Mouse (Mus musculus): Measurements from ENCODE around the gene Hnrnpa1.
"Not testable (repeated sequence)": the region's sequence is repeated elsewhere in the genome, so short reads cannot be mapped to it uniquely, and the experiment has no call there.

Gene Hnrnpa1

DNA sequence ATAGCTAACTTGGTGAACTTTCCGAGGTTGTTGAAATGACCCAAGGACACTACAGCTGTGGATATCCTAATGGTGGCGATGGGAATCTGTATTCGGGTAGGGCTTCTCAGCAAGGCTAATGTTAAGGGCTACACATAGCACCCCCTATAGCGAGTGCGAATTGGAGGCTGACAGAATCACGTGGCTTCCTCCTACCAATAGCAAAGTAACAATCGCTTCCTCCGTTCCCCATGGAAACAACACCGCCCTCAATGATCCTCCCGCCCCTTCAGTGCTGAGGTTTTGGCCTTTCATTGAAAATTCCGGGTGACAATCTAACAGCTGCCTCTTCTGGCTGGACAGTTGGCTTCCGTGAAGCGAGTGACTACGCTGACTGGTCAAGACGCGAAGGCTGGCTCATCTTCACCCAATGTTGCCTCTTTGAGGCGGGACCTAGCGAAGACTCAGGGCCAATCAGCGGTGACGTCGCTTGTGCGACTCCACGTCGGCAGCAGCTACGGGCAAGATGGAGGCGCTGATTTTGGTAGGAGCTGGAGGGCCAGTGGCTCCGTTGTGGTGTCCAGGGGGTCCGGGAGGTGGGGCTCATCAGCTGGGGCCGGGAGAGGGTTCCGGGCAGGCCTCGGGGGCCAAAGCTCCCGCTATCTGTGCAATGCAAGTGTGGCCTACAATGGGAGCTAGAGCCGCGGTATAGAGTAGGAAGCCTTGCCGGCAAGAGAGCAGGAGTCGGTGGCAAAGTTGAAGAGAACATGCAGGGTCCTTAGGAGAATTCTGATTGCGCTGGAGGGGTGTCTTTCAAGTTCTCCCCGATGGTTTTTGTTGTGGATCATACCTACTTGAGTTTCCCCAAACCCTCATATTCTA lies 32.4 kb downstream of the Hnrnpa1 start, which contains the start of gene Copz1:
Gene Copz1 (plus strand): TSS at position 296 of the 861 bp plus-strand sequence.
- DNase-seq (ENCODE audit: low read depth, low spot score): peak; percentile 100

- DNase-seq (ENCODE audit: low read depth, low spot score): not testable (repeated sequence)
Observed at GRCm38 (mm10) chr15:103275943-103276342, 35.7 kb downstream of the Hnrnpa1 start.

- no peak for DNase-seq (ENCODE audit: low read depth, low spot score)
Observed at GRCm38 (mm10) chr15:103277949-103278348, 37.7 kb downstream of the Hnrnpa1 start.

GRCm38 (mm10) chr15:103279750-103280149 lies 39.5 kb downstream of the Hnrnpa1 start:
- DNase-seq (ENCODE audit: low read depth, low spot score): no peak

DNA sequence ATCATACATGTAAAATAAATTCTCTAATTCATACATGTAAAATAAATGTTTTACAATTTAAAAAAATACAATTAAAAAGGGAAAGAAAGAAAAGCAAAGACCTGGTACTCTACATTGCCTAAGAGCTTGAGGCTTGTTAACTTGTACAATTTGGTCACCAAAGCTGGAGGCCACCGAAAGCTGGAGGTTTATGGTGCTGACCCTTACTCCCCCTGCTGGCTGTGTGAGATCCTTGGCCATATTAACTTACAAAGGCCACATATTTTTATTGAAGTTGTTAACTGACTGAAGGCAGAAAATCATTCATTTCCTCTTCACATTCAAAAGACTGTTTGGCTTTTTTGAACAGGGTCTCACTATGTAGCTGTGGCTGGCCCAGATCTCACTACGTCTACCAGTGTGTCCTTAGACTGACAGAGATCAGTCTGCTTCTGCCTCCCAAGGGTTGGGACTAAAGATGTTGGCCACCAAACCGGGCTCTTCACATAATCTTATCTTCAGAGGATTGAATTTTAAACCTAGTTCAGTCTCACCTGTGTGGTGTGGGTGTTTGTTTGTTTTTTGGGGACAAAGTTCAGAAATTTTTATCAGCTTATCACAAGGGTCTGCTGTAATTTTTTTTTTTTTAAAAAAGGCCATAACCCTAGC lies 40.7 kb downstream of the Hnrnpa1 start:
- DNase-seq (ENCODE audit: low read depth, low spot score): peak; percentile 44

DNA sequence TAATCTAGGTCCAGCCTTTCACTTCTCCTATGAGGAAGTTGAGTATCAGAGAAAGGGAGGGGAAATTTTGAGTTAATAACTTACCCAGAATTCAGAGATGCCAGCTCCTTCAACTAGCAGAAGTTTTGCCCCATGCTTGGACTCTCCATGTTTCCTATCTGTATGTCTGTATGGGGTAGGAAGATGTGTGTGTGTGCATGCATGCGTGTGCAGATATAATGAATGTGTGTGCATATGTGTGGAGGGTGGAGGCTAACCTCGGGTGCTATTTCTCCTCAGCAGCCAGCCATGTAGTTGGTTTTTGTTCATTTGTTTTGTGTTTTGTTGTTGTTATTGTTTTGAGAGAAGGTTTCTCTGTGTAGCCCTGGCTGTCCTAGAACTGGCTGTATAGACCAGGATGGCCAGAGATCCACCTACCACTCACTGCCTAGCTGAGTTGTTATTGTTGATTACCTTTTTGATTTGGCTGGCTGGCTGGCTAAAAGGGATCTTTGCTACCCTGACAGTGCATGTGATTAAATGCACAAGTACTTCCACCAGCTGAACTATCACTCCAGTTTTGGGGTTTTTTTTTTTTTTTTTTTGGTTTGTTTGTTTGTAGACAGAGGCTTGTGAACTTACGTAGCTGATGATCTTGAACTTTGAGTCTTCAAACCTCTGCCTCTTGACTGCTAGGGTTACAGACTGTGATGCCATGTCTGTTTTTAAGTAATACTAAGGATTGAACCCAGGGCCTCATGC lies 41.4 kb downstream of the Hnrnpa1 start:
- DNase-seq (ENCODE audit: low read depth, low spot score): no peak

- DNase-seq (ENCODE audit: low read depth, low spot score): peak; percentile 44
Observed at GRCm38 (mm10) chr15:103284066-103284465, 43.8 kb downstream of the Hnrnpa1 start.

DNA sequence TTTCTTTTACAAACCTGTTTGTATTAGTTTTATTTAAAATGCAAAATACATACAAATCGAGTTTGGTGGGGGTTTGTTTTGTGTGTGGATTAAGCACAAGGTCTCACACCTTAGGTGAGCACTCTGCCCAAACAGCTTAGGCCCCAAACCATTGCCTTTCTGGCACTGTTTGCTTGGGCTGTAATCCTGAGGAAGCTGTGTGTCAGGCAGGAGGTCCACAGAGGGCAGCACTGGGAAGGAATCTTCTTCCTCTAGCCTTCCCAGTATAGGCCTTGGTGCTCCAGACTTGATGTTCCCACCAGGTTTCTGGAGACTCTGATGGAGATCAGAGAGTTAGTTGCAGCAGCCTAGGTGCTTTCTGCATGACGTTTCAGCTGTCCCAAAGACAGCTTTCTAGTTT lies 44.4 kb downstream of the Hnrnpa1 start:
- DNase-seq (ENCODE audit: low read depth, low spot score): no peak

- DNase-seq (ENCODE audit: low read depth, low spot score): peak; percentile 76
Observed at GRCm38 (mm10) chr15:103285778-103286417, 45.7 kb downstream of the Hnrnpa1 start.

- no peak for DNase-seq (ENCODE audit: low read depth, low spot score)
Observed at GRCm38 (mm10) chr15:103289600-103289999, 49.4 kb downstream of the Hnrnpa1 start.

- DNase-seq (ENCODE audit: low read depth, low spot score): no peak
Observed at GRCm38 (mm10) chr15:103290417-103290816, 50.2 kb downstream of the Hnrnpa1 start.

DNA sequence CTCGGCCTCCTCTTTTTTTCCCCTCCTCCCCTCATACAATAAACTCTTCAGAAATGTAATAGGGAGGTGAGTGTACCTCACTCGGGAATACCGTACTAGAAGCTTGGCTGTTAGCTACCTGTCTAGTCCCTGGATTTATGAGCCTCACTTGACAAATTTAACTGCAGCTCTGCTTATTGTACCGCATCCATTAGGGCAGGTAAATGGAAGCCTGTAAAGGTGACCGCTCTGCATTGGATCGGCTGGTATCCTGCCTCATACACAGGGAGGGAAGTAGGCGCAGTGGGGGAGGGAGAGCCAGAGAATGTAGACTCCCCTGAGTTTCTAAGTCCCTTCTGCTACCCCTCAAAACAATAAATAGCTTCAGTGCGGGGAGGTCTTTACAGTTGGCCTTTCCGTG lies 50.6 kb downstream of the Hnrnpa1 start:
- no peak for DNase-seq (ENCODE audit: low read depth, low spot score)

DNA sequence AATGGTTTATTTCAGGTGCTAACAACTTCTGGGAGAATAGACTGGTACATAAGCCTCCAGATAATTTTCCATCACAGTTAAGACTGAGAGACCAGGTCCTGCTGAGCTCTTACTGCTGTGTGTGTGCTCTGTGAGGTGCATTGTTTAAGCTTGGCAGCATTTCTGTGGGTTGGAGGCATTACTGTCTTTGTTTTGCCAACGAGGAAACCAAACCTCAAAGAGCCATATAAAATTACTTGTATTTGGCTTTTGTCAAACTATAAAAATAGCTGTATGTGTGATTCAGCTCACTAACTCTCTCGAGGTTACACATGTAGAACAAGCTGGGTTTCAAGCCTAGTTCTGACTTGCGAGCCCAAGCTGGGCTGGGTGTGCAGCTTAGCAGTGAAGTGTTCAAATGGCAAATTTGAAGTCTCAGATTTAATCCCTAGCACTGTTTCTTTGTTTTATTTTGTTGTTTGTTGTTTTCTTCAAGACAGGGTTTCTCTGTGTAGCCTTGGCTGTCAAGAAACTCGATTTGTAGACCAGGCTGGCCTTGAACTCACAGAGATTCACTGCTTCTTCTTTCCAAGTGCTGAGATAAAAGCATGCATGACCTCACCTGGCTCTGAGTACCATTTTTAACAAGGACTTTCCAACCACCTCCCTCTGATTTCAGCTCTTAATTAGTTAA lies 52.6 kb downstream of the Hnrnpa1 start:
- DNase-seq (ENCODE audit: low read depth, low spot score): peak; percentile 47

DNA sequence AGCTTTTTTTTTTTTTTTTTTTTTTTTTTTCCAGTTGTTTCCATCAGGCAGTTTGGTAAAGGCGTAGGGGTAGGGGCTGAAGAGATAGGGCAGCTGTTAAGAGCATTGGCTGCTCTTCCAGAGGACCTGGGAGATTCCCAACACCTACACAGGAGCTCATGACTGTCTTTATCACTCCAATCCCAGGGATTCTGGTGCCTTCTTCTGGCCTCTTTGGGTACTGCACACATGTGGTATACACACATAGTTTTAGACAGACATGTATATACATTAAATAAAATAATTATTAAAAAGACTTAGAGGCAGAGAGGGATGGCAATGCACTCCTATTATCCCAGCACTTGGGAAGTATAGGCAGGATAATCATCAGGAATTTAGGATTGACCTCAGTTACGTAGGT lies 53.1 kb downstream of the Hnrnpa1 start:
- DNase-seq (ENCODE audit: low read depth, low spot score): no peak

GRCm38 (mm10) chr15:103294649-103295048 lies 54.4 kb downstream of the Hnrnpa1 start:
- DNase-seq (ENCODE audit: low read depth, low spot score): no peak

GRCm38 (mm10) chr15:103295851-103296250 lies 55.6 kb downstream of the Hnrnpa1 start:
- DNase-seq (ENCODE audit: low read depth, low spot score): no peak
